Mouse (Mus musculus) 3T3-L1 (cell line): ENCODE measurements around the gene Gm9573.
A peak's percentile ranks its signal among the peaks of the same experiment; 100 is the strongest.

Experiments
- DNase-seq: peaks from one replicate; pipeline ENCODE4 v3.0.0-alpha.2; 2015; ENCODE audit warnings: low read depth, low spot score

The Gm9573 gene

DNA sequence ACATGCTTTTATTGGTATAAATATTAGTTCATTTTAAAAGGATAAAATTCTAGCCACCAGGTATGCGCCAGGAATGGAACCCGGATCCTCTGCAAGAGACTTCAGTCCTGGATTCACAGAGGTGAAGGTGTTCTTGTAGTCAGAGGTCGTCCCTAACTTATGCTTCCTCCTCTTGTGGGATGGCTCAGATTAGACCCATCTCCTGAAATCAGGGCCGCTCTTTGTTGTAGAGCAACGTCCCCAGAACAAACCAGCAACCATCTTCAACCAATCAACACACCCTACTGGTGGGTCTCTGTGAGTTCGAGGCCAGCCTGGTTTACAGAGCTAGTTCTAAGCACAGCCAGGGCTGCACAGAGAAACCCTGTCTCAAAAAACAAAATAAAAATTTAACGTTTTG, 32.0 kb downstream of the Gm9573 start:
- DNase-seq = no peak

DNA sequence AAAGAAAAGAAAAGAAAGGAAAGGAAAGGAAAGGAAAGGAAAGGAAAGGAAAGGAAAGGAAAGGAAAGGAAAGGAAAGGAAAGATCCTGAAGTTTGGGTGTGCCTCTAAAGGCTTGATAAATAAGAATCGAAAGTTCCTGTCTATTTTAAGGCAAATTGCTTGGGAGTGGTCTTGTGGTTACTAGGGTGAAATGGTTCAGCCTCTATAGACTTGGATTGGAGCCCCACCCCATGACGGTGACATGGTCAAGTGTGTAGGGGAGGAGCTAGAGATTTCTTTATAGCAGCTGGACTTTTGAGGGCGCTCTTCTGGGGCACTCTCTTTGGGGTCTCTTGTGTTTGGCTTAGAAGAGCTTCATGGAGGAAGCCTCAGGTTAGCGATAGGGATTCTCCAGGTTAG, 32.7 kb downstream of the Gm9573 start:
- no peak for DNase-seq

DNA sequence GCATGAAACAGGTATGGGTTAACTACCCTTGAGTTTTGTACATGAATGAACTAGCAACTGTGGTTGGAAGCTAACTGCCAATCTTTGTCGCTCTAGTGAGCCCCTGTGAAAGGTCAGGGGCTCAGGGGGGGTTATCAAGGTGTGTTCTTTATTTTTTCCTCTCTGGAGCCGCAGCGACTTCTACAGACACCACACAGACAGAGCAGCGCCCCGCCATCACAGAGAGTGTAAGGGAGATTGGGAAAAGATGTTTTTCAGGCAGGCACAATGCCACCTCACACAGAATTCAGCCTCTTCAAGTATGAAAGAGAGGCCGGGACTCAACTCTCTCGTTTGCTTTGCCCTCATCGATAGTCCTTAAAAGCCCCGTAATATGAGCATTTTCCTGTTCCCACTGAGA, 34.3 kb downstream of the Gm9573 start:
- DNase-seq = no peak

DNA sequence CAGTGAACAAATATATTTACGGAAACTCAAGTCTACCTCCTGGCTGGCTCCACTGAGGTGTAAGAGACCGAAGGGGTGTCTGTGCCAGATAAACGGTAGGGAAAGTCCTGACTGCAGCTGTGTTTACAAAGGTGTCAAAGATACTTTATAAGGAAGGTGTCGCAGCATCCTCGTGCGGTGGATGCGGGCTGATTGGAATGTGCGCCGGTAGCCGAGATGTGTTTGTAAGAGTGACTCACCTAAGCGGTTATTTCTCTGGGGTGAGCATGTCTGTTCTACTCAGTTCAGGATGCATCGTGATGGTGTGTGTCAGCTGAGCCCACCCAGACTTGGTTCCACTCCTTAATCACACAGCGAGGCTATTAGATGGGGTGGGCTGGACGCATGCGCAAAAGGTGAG, 34.7 kb downstream of the Gm9573 start:
- DNase-seq = peak; percentile 17

DNA sequence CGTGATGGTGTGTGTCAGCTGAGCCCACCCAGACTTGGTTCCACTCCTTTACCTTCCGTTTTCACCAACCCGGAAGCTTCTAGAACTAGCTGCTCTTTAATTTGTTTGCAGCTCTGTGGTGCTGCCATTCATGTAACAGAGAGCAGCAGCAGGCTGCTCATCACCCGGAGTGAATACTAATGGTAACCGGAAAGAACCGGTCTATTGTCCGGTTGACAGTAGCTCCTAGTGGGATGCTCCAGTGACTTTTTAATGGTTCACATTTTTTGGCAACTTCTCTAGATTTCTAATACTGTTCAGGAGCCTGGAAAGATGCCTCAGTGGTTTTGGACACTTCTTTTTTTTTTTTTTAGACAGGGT, 35.2 kb downstream of the Gm9573 start:
- DNase-seq = no peak

DNA sequence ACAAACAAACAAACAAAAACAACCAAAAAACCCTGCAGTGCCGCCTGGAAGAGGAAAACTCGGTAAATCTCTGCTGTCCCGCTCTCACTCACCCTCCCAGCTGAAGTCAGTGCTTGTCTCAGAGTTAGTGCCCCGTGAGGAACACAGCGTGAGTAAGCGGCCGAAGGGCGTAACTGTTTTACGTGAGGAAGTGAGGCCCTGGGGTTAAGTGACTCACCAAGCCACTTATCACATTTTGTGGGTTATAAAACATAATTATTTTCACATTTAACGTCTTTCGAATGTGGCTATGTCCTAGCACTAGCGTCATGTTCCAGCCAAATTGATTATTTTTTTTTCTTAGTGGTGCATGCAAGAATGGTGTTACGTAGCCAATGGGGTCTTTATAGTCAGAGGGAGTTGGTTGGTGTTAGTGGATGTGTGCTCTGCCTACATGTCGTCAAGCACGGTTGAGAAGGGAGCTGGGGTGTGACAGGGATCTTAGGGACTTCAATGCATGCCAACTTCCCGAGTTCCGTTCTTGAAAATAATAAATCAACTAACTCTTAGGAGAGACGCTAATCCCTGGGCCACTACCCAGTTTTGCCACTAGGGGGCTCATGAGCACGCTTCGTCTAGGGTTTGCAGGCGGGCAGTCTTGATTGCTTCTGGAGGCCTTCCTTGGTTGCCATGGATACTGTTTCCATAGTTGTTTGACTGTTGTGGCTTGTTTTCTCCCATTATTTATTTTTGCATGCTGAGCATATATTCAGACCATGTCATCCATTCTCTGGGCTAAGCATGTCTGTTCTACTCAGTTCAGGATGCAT, 35.8 kb downstream of the Gm9573 start:
- DNase-seq = peak; percentile 98

DNA sequence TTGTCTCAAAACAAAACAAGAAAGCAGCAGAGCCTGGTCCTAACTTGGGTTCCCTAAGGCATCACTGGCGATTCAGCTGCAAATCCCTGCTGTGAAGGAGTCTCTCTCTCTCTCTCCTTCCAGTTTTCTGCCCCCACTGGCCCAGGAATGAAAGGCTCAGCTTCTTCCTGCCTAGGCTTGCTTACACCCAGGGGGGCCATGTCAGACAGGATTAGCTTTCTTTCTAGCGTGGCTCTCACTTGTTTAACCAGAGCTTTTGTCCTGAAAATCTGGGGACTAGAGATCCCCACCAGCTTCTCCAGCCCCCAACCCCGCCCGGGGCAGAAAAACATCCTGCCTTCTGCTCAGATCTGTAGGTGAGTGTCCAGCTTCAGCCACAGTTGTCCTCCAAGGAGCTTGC, 38.0 kb downstream of the Gm9573 start:
- DNase-seq = no peak

DNA sequence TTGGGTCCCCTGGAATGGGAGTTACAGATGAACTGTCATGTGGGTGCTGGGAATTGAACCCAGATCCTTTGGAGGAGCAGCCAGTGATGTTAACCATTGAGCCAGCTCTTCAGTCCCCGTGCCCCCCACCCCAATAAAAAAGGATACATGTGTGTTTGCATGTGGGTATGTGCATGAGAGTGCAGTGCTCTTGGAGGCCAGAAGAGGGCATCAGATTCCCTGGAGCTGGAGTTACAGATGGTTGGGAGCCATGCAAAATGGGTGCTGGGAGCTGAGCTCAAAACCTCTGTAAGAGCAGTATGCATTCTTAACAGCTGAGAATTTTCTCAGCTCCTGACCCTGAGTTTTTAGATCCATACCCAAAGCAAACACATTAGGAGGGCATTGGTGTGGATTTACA, 39.1 kb downstream of the Gm9573 start:
- DNase-seq = no peak

DNA sequence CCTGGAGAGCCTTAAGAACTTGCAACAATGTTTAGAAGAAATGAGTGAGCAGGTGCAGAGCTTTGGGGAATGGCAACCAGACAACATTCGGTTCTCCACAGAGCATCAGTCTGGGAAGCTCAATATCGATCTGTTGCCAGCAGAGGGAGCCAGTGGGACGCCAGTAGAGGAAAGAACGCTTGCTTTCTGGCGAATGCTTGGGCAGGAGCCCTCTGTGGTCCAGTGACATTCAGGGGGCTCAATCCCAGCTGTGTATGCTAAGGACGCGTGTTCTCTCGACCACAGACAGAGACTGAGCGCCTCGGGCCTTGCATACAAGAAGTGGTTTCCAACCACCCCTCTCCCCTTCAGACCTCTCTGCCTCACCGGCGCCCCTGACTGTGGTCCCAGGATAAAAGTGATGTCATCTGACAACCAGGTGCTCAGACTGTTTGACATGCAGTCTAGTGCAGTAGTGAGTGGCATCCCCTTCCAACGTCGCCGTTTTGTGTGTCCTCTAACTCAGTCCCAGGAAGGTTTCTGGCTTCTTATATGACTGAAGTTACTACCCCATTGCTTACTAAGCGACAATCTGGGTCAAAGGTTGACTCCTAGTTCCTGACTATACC, 42.0 kb downstream of the Gm9573 start:
- DNase-seq = peak; percentile 91

DNA sequence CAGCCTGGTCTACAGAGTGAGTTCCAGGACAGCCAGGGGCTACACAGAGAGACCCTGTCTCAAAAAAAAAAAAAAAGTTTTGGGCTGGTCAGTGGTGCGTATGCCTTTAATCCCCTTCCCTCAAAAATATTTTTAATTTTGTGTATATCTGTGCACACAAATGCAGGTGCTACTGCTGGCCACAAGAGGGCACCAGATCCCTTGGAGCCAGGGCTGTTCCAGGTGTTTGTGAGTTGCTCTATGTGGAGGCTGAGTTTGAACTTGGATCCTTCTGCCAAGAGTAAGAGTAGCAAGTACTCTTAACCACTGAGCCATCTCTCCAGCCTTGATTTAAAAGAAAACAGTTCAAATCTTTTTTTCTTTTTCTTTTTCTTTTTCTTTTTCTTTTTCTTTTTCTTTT, 43.5 kb downstream of the Gm9573 start:
- DNase-seq = peak; percentile 56

DNA sequence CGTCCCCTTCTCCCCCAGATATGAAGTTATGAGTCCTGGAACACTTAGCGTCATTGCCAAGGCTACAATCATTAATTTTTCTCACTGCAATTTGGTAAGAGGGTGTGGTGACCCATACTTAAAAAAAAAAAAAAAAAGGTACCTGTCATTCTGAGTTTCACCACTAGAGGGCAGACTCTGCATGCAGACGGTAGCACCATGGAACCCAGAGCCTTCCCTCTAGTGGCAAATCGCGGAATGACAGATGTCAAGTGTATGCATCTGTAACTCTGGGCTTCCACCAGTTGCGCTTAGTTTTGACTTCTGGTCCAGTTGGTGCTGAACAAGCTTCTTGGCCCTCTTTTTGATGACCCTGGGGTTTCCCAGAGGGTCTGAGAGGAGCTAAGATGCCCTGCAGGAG, 48.2 kb downstream of the Gm9573 start:
- peak; percentile 98 for DNase-seq

DNA sequence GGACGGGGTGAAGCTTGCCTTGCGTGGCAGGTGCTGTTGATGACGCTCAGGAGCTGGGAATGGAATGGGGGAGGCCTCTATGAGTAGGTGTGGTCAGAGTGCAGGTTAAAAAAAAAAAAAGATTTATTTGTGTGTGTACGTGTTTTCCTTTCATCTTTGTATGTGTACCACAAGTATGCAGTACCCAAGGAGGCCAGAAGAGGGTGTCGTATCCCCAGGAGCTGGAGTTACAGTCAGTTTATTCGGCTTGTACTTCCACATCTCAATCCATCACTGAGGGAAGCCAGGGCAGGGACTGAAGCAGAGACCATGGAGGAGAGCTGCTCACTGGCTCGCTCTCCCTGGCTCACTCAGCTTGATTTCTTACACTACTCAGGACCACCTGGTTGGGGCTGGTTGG, 55.0 kb downstream of the Gm9573 start:
- DNase-seq = no peak

DNA sequence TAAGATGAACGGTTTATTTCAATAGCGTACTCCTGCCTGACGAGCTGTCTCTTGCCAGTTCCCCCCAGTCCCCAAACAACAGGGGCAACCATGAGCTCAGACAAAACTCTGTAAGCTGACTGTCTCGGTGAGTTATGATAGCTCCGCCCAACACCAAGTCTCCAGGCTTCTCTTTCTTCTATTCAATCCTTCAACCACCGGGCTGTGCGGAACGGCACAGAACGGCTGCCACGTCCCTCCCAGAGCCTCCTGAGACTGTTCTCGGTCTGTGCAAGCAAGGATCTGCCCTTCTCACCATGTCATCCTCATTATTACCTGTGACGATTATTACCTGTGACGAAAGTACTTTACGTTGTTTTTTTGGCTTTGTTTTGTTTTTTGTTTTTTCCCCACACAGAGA, 55.6 kb downstream of the Gm9573 start:
- no peak for DNase-seq

DNA sequence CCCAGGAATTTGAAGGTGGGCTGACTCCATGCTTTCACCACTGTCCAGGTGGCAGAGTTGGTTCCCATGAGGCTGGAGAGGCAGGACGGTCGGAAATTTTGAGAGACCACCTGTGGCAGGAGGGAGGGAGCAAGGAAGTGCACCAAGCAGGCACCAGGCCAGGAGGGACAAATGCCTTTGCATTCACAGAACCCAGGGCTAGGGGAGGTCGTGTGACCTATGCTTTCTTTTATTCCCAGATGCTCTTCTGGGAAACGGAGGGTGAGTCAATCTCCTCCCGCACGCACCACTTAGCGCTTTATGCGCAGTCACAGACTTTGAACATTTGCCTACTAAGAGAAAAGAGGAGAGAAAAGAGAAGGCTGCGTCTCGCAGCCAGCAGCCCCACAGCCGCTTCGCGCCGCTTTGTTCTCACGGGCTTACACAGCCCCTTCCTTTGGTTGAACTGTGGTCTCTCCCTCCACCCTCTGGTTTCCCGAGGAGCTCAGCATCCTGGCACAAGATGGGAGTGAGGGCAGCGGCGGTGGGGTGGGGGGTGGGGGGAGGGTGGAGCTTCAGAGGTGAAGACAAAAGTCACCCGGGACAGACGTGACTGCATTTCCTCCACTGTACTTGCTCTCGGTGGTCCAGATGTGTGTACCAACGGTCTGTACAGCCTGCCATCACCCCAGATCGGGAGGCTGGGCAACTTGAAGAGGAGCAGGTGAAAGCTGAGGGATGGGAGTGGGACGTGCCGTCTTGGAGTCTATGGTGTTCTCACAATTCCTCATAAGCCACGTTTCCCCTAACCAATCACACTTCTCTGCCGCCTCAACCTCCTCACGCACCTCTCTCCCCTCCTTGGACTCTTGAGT, 57.1 kb downstream of the Gm9573 start:
- no peak for DNase-seq
